Mouse (Mus musculus) cortical plate, adult 2 months (tissue): ENCODE results near the gene Cdip1.

ENCODE experiments used
- CTCF ChIP-seq: fragments of 200-500 bp; IDR thresholded peaks from 2 replicates; pipeline ENCODE4 v1.5.1; 2011; ENCODE audit warnings: mild to moderate bottlenecking, control low read depth, low read length; ENCODE audit not compliant: insufficient read depth; ENCODE audit errors: extremely low read depth
- POLR2A ChIP-seq: fragments of 200-500 bp; IDR thresholded peaks from 2 replicates; pipeline ENCODE4 v1.6.1; 2011; ENCODE audit warnings: mild to moderate bottlenecking, low read length, control low read depth; ENCODE audit not compliant: insufficient read depth; ENCODE audit errors: extremely low read depth

DNA sequence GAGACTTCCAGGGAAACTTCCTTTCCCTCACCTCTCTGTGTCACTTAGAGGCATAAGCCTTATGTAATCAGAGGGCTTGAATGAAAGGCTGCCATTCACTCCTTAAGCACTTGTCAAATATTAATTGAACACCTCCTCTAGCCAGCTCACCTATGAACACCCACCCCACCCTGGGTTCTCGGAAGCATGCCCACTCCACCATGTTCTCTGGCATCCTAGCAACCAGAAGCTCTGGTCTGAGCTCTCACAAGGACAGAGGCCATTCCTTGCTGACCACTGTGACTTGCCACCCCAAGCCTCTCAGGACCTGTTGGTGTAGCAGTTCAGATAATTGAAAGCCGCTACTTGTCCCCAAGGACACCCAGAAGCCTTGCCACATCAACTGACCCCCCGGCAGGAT is 45.1 kb upstream of the Cdip1 start, which contains the start of gene 4930562C15Rik:
- no peak for TF ChIP-seq CTCF
- TF ChIP-seq POLR2A = no peak
